Mouse (Mus musculus) WW6 (cell line): ENCODE results near the gene Commd4.
A peak's percentile ranks its signal among the peaks of the same experiment; 100 is the strongest.

Experiments used
- DNase-seq: peaks from one replicate; pipeline ENCODE4 v3.0.0-alpha.2; 2013; ENCODE audit warnings: low read depth, low spot score

Gene Commd4

DNA sequence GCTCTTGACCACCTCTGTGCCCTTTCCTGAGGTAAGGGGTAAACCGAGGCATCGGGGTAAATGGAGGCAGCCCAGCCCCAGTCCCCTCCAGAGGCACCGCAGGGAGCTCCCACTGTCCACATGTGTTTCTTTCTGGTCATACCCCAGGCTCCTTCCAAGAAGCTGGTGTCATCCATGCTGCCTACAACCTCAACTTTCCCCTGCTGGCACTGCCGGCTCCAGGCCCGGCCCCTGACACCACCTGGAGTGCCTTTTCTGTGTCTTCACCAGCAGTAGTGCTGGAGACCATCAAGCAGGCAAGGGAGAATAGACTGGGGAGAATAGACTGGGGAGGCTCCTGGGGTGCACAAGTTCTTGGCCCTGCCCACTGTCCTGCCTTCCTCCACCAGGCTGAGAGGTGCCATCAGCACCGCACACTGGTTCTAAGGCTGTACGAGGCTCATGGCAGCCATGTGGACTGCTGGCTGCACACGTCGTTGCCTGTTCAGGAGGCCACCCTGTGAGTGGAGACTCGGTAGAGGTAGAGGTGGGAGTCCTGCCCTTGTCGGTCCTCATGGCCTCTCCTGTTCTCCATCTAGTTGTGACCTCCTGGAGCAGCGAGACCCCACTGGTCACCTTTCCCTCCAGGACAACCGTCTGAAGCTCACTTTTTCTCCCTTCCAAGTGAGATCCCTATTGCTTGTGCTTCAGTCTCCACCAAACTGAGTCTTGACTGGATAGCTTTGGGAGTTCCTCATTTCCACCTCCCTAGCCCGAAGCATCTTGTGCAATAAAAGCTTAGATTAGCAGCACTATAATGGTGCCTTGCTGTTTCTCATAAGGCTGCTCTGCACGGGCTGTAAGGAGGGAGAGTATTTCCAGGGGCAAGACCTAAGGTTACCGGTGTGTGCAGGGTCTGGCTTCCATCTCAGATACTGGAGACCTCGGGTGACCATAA is 16.4 kb downstream of the Commd4 start:
- no peak for DNase-seq

DNA sequence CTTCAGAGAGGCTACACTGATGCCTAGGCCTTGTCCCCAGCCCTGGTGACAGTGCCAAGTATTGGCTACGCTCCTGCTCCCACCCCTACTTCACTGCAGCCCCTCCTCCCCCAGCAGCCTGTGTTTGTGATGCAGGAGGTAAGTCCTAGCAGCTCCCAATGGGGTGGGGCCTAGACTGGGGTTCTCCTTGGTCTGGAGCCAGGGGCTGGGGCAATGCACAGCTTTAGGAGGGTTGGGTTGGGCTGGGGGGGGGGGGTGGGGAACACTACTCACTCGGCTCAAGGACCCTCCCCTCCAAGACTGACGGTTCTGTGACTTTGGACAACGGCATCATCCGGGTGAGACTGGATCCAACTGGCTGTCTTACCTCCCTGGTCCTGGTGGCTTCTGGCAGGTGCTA is 18.6 kb downstream of the Commd4 start:
- no peak for DNase-seq

DNA sequence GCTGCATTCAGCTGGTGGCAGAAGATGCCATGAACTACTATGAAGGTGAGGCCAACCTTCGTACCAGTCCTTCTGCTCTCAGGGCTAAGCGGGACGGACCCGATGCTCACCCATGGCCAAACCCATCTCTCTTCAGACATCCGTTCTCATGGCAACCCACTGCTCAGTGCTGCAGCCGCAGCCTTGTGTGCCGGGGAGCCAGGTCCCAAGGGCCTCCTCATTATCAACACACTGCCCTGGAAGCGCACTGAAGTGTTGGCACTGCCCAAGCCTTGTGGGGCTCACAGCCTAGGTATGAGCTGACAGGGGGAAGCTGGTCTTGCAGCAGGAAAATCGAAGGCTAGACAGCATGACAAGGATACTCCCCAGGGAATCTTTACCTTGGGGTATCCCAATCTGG is 19.0 kb downstream of the Commd4 start:
- no peak for DNase-seq

DNA sequence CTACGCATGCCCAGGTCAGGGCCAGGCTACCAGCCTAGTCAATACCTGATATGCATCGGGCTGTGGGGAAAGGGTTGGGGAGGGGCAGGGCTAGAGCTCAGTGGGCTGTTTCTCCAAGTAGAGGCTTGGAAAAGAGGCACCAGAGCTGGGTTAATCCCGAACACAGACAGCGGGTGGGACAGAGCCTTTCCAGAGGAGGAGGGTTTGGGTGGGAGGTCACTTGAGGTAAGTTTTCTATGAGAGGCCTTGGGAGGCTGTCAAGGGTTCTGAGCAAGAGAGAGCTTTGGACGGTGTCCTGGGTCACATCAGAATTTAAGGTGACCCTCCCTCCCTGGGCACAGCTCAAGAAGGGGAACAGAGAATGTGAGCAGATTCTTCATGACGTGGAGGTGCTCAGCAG is 19.6 kb downstream of the Commd4 start:
- DNase-seq, result no peak

DNA sequence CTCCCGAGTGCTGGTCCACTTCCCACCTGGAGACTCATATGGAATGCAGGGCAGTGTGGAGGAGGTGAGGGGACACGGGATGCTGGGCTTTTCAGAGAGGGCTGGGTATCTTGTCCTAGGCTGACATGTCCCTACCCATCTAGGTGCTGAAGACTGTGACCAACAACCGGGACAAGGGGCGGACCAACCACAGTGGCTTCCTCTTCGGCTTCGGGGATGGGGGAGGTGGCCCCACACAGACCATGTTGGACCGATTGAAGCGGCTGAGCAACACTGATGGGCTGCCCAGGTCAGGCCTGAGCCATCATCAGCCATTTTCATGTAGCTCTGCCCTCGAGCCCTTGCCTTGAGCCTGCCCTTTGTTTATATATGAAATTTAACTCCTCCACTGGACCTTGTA is 20.4 kb downstream of the Commd4 start:
- no peak for DNase-seq

DNA sequence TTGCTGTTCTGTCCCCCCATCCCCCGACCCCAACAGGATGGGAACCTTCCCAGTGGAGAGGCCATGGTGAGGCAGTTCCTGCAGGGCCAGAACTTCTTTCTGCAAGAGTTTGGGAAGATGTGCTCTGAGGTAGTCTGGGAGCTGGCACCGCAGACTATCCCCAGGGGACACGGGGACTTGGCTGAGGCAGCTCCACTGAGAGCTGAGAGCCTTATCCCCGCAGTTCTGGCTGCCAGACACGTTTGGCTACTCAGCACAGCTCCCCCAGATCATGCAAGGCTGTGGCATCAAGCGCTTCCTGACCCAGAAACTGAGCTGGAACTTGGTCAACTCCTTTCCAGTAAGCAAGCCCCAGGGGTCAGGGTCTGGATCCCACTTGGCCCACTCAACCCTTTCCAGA is 20.9 kb downstream of the Commd4 start:
- DNase-seq, result no peak

DNA sequence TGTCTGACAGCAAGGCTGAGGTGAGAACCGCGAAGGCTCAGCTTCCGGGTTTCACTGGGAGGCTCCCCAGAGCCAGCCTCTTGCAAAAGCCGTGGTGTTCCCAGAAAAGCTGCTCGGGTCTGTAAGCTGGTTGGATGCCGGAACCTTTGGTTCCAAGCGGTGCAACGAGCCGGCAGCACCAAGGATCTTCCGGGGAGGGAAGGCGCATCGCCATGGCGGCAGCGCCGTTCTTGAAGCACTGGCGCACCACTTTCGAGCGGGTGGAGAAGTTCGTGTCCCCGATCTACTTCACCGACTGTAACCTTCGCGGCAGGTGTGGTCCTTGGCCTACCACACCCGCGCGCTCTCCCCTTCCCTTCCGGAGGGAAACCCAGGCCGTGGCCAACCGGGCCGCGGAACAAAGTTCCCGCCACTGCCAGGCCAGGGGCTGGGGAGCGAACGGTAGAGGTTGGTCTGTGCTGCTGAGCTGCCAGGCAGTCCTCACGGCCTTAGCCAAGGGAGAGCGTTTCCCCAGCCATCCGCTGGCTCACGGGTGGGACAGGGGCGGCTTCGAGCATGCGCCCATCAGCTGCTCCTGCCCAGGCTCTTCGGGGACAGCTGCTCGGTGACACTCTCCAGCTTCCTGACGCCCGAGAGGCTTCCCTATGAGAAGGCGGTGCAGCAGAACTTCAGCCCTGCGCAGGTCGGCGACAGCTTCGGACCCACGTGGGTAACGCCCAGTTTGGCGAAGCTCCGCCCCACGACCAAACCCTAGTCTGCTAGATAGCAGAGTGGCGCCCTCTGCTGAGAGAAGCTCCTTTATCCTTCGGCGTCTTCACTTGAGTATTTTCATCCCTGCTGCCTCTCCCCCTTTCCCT is 27.3 kb downstream of the Commd4 start, which contains the start of gene Man2c1:
Man2c1 (plus strand) TSS at position 114 of the 857 bp plus-strand sequence.
- DNase-seq, result peak; percentile 90

DNA sequence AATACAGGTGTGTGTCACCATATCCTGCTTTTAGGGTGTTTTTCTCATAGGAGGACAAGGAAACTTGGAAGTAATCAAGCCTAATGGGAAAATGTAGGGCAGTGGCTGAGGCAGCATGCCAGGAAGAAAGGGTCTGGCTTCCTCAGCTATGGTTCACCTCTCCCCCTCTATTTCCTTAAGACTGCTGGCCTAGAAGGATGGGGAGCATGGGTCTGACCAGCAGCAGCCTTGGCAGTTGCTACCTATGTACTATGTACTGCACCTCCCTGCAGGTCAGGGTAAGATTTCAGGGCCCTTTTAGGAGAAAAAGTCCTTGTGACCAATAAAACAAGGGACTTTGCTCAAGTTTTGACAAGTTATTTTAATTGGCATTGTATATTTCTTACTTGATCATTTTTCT is 28.5 kb downstream of the Commd4 start:
- DNase-seq, result no peak

DNA sequence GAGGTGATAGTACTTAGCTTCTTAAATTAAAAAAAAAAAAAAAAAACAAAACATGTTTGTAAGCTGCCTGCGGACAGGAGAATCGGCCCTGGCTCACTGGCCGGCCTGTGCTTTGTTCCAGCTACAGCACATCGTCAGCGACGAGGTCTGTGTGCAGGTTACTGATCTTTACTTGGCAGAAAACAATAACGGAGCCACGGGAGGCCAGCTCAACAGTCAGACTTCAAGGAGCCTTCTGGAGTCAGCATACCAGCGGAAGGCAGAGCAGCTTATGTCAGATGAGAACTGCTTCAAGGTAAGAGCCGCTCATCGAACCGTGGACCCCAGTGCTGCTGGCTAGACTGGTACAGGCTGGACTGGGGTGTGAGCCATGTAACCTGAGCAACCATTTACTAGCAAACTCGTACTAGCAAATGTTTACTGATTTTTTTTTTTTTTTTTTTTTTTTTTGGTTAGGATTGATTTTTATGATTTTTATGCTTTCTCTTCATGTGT is 40.8 kb downstream of the Commd4 start:
- no peak for DNase-seq
